Mouse (Mus musculus): Measurements from ENCODE around the gene Ralgps2. TPM values are rescaled to one million over a fixed set of nuclear protein-coding genes. Genes with fewer than 3 reads are reported as not detected.
A peak's percentile ranks its signal among the peaks of the same experiment; 100 is the strongest.

The Ralgps2 gene
- polyA plus RNA-seq, 1 experiment: 7.8 TPM

DNA sequence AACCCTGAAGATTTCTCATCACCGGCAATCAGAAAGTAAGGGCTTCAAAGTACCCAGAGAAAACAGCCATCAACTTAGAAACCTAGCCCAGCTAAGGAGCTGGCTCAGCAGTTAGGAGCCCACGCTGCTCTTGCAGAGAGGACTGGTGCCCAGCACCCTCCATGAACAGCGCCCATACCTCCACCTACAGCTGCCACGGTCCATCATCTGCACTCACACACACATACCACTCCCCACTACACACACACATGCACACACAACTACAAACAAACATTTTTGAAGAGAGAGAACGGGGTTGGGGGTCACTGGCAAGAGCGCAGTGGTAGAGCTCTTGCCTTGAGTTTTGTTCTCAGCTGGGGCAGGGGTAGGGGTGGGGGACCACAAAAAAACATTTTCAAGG, 26.2 kb downstream of the Ralgps2 start:
- Histone ChIP-seq H3K4me2 (ENCODE audit: low read depth) (no peak overlapping the region), H3K36me3 (ENCODE audit: control insufficient read depth, insufficient read depth) (no peaks in the 10 kb centered on the region), H3K4me3 (no peak overlapping the region), H3ac (ENCODE audit: control insufficient read depth, insufficient read length) (no peak overlapping the region), H3K79me2 (ENCODE audit: control insufficient read depth, insufficient read depth) (no peaks in the 10 kb centered on the region), H3K27me3 (ENCODE audit: control insufficient read depth, insufficient read depth, insufficient read length) (no peaks in the 10 kb centered on the region)
- peak in 1 of 3 experiments; percentile 35 for TF ChIP-seq MYOG (IDR thresholded peaks at IDR 0.05; ENCODE audit: control insufficient read depth in 1 of 3, insufficient read depth in 1 of 3, insufficient read length in 2 of 3, low read depth in 2 of 3)
- TF ChIP-seq MYOD1 (IDR thresholded peaks at IDR 0.05; ENCODE audit: control insufficient read depth in 1 of 3, insufficient read length in 2 of 3, low read depth in 2 of 3): peak in 2 of 3 experiments; percentile 78 to 92
- no peak for TF ChIP-seq USF1 (IDR thresholded peaks at IDR 0.05; ENCODE audit: low read depth)

DNA sequence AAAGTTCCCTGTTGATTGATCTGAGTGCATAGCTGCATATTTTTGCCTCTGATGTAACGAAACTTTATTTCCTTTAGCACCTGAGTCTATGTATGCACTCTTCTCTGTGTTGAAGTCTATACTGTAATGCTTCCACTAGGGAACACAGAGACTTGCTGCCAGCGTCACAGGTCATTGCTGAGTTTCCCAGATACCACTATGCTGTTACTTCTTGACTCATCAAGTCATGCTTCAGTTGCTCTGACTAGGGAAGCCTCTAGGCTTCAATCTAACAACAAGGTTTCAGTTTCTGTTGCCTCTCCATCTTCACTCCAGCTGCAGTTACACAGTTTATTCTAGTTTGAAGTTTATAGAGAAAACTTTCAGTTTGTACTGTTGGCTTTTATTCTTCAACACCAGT, 28.5 kb downstream of the Ralgps2 start:
- no peak overlapping the region for H3K4me3 ChIP-seq
- no peaks in the 10 kb centered on the region for H3K79me2 ChIP-seq (ENCODE audit: control insufficient read depth, insufficient read depth)
- no peaks in the 10 kb centered on the region for H3K36me3 ChIP-seq (ENCODE audit: control insufficient read depth, insufficient read depth)
- TF ChIP-seq SRF (IDR thresholded peaks at IDR 0.05; ENCODE audit: control insufficient read depth, insufficient read length, low read depth): no peak
- TF ChIP-seq REST (IDR thresholded peaks at IDR 0.05; ENCODE audit: insufficient read depth, insufficient read length): no peak
- no peak for TF ChIP-seq TCF3 (IDR thresholded peaks at IDR 0.05; ENCODE audit: insufficient read length, low read depth)
- no peak for TF ChIP-seq USF1 (IDR thresholded peaks at IDR 0.05; ENCODE audit: low read depth)
- no peaks in the 10 kb centered on the region for H3K27me3 ChIP-seq (ENCODE audit: control insufficient read depth, insufficient read depth, insufficient read length)
- H3ac ChIP-seq (ENCODE audit: control insufficient read depth, insufficient read length): no peak overlapping the region
- H3K4me2 ChIP-seq (ENCODE audit: low read depth): no peak overlapping the region

DNA sequence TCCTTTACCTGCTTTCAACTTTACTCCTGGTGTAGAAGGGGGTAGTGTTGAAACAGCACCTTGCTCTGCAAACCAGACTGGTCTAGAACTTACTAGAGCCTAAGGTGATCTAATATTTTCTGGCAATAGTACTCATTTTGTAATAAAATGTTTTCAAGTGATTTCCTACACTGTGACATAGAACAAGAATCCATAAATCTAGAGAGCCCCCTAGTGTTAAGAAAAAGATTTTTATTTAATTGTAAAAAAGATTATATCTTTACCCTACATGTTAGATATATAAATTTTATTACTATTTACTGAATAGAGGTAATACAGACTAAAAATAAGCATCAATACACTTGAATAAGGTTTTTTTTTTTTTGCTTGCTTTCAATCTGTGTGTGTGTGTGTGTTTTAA, 29.6 kb downstream of the Ralgps2 start:
- Histone ChIP-seq H3K36me3 (ENCODE audit: control insufficient read depth, insufficient read depth) (no peaks in the 10 kb centered on the region), H3K4me2 (ENCODE audit: low read depth) (no peak overlapping the region), H3K79me2 (ENCODE audit: control insufficient read depth, insufficient read depth) (no peaks in the 10 kb centered on the region), H3K4me3 (no peak overlapping the region), H3ac (ENCODE audit: control insufficient read depth, insufficient read length) (no peak overlapping the region), H3K27me3 (ENCODE audit: control insufficient read depth, insufficient read depth, insufficient read length) (no peaks in the 10 kb centered on the region)
- no peak for TF ChIP-seq MYOG (IDR thresholded peaks at IDR 0.05; ENCODE audit: control insufficient read depth in 1 of 3, insufficient read depth in 1 of 3, insufficient read length in 2 of 3, low read depth in 2 of 3)
- TF ChIP-seq TCF12 (IDR thresholded peaks at IDR 0.05; ENCODE audit: insufficient read depth, poor library complexity, severe bottlenecking): no peak
- TF ChIP-seq POLR2AphosphoS2 (IDR thresholded peaks at IDR 0.05; ENCODE audit: insufficient read length, low read depth): no peak
- TF ChIP-seq SRF (IDR thresholded peaks at IDR 0.05; ENCODE audit: control insufficient read depth, insufficient read length, low read depth): no peak
- no peak for TF ChIP-seq CEBPB (IDR thresholded peaks at IDR 0.05; ENCODE audit: insufficient read depth, poor library complexity, severe bottlenecking)
- TF ChIP-seq USF1 (IDR thresholded peaks at IDR 0.05; ENCODE audit: low read depth): no peak
- no peak for TF ChIP-seq MAX (IDR thresholded peaks at IDR 0.05; ENCODE audit: low read depth)
- no peak for TF ChIP-seq MYOD1 (IDR thresholded peaks at IDR 0.05; ENCODE audit: control insufficient read depth in 1 of 3, insufficient read length in 2 of 3, low read depth in 2 of 3)
- no peak for TF ChIP-seq TCF3 (IDR thresholded peaks at IDR 0.05; ENCODE audit: insufficient read length, low read depth)
- no peak for TF ChIP-seq POLR2A (IDR thresholded peaks at IDR 0.05; ENCODE audit: insufficient read length, low read depth)
- TF ChIP-seq REST (IDR thresholded peaks at IDR 0.05; ENCODE audit: insufficient read depth, insufficient read length): no peak
- no peak for TF ChIP-seq E2F4 (IDR thresholded peaks at IDR 0.05; ENCODE audit: insufficient read depth)

DNA sequence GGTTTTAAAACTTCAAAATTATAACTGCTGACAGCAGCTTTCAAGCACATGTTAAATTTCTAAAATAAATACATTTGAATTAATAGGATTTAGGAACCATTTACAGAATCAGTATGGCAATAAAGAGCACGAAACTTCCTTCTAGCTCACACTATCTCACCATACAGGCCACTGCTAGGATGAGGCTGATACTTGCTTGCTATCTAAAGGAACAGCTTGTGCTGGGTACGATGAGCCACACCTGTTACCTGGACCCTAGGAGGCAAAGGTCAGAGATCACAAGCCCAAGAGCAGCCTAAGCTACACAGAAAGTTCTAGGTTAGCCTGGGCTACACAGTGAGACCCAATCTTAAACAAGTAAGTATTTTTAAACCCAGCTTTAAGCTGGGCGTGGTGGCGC, 30.2 kb downstream of the Ralgps2 start:
- no peaks in the 10 kb centered on the region for H3K36me3 ChIP-seq (ENCODE audit: control insufficient read depth, insufficient read depth)
- H3K4me2 ChIP-seq (ENCODE audit: low read depth): no peak overlapping the region
- TF ChIP-seq MAX (IDR thresholded peaks at IDR 0.05; ENCODE audit: low read depth): no peak
- TF ChIP-seq POLR2AphosphoS2 (IDR thresholded peaks at IDR 0.05; ENCODE audit: insufficient read length, low read depth): no peak
- no peak for TF ChIP-seq MYOG (IDR thresholded peaks at IDR 0.05; ENCODE audit: control insufficient read depth in 1 of 3, insufficient read depth in 1 of 3, insufficient read length in 2 of 3, low read depth in 2 of 3)
- TF ChIP-seq E2F4 (IDR thresholded peaks at IDR 0.05; ENCODE audit: insufficient read depth): no peak
- TF ChIP-seq USF1 (IDR thresholded peaks at IDR 0.05; ENCODE audit: low read depth): no peak
- TF ChIP-seq MYOD1 (IDR thresholded peaks at IDR 0.05; ENCODE audit: control insufficient read depth in 1 of 3, insufficient read length in 2 of 3, low read depth in 2 of 3): no peak
- no peaks in the 10 kb centered on the region for H3K79me2 ChIP-seq (ENCODE audit: control insufficient read depth, insufficient read depth)
- H3K27me3 ChIP-seq (ENCODE audit: control insufficient read depth, insufficient read depth, insufficient read length): no peaks in the 10 kb centered on the region
- H3K4me3 ChIP-seq: no peak overlapping the region
- no peak overlapping the region for H3ac ChIP-seq (ENCODE audit: control insufficient read depth, insufficient read length)

DNA sequence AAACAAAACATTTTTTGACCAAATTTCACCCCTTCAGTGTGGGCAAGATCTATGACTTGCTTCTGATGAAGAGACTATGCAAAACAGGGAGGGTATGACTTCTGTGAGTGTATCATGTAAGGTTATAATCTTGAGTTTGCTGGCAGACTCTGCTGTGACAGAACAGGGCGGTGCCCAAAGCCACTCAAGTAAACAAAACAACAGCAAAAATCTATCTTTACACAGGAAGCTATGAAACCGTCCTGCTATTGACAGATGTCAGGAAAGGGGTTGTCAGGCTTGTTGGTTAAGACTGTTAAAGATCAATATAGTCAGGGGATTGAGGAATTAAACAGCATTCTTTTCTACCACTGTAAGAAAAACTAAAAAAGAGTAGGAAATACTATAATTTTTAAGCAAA, 33.8 kb downstream of the Ralgps2 start:
- H3K4me3 ChIP-seq: no peak overlapping the region

More for the DNA sequence above, 33.8 kb downstream of the Ralgps2 start:
- TF ChIP-seq POLR2AphosphoS2 (IDR thresholded peaks at IDR 0.05; ENCODE audit: insufficient read length, low read depth) (no peak), CEBPB (IDR thresholded peaks at IDR 0.05; ENCODE audit: insufficient read depth, poor library complexity, severe bottlenecking) (no peak), TCF12 (IDR thresholded peaks at IDR 0.05; ENCODE audit: insufficient read depth, poor library complexity, severe bottlenecking) (no peak), MYOD1 (IDR thresholded peaks at IDR 0.05; ENCODE audit: control insufficient read depth in 1 of 3, insufficient read length in 2 of 3, low read depth in 2 of 3) (no peak), E2F4 (IDR thresholded peaks at IDR 0.05; ENCODE audit: insufficient read depth) (no peak), POLR2A (IDR thresholded peaks at IDR 0.05; ENCODE audit: insufficient read length, low read depth) (no peak), TCF3 (IDR thresholded peaks at IDR 0.05; ENCODE audit: insufficient read length, low read depth) (no peak), REST (IDR thresholded peaks at IDR 0.05; ENCODE audit: insufficient read depth, insufficient read length) (no peak), SRF (IDR thresholded peaks at IDR 0.05; ENCODE audit: control insufficient read depth, insufficient read length, low read depth) (no peak), USF1 (IDR thresholded peaks at IDR 0.05; ENCODE audit: low read depth) (no peak)
- no peaks in the 10 kb centered on the region for H3K79me2 ChIP-seq (ENCODE audit: control insufficient read depth, insufficient read depth)
- no peak overlapping the region for H3ac ChIP-seq (ENCODE audit: control insufficient read depth, insufficient read length)
- H3K36me3 ChIP-seq (ENCODE audit: control insufficient read depth, insufficient read depth): no peaks in the 10 kb centered on the region
- H3K4me2 ChIP-seq (ENCODE audit: low read depth): no peak overlapping the region
- H3K27me3 ChIP-seq (ENCODE audit: control insufficient read depth, insufficient read depth, insufficient read length): no peaks in the 10 kb centered on the region
